Mouse (Mus musculus) E14TG2a.4 (cell line): ENCODE data around the gene Zbtb32.

Experiments
- H3K27me3 ChIP-seq: 2 replicates; pipeline ENCODE4 v1.6.1; 2014; ENCODE audit warnings: low read length, control low read depth; ENCODE audit not compliant: insufficient read depth
- H3K36me3 ChIP-seq: 2 replicates; pipeline ENCODE4 v1.6.1; 2014; ENCODE audit warnings: low read length, control low read depth; ENCODE audit not compliant: insufficient read depth
- H3K4me1 ChIP-seq: replicated peaks from 2 replicates; pipeline ENCODE4 v1.6.1; 2014; ENCODE audit warnings: low read depth, low read length, control low read depth
- H3K4me3 ChIP-seq: replicated peaks from 2 replicates; pipeline ENCODE4 v1.5.1; 2014; ENCODE audit warnings: mild to moderate bottlenecking, low read length
- H3K9me3 ChIP-seq: 2 replicates; pipeline ENCODE4 v1.6.1; 2014; ENCODE audit warnings: low read length, control low read depth
- CTCF ChIP-seq: conservative IDR thresholded peaks from 2 replicates; pipeline ENCODE4 v1.5.1; 2014; ENCODE audit warnings: low read length
- NANOG ChIP-seq: IDR thresholded peaks from 2 replicates; pipeline ENCODE4 v1.6.1; 2014; ENCODE audit warnings: borderline replicate concordance, low read length, mixed read lengths
- POU5F1 ChIP-seq: IDR thresholded peaks from 2 replicates; pipeline ENCODE4 v1.6.1; 2014; ENCODE audit warnings: low read length, borderline replicate concordance

The Zbtb32 gene

DNA sequence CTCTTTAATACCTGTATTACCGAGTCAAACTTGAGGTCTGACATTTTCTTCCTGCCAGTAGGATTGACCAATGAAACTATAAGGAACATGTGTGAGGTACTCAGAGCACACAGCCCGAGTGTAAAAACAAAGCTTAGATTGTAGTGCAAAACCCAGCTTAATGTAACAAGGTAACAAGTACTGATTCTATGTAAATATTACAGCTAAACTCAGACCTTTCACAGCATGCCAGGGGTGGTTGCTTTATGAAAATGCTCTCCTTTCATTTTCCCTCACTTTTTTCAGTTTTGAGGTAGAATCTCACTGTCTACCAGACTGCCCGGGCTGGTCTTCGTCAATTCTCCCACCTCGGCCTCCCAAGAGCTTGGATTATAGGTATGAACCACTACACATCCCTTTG lies 2.6 kb downstream of the Zbtb32 start:
- Histone ChIP-seq H3K27me3 (peaks cover 6% of the 10 kb centered on the region), H3K4me3 (no peak overlapping the region), H3K9me3 (no peaks in the 10 kb centered on the region), H3K4me1 (peaks cover 80% of the 10 kb centered on the region), H3K36me3 (0 out of 2 replicates have a peak, but pooled peaks cover 3% of the 10 kb centered on the region)
- TF ChIP-seq POU5F1 (no peak), NANOG (no peak), CTCF (no peak)

DNA sequence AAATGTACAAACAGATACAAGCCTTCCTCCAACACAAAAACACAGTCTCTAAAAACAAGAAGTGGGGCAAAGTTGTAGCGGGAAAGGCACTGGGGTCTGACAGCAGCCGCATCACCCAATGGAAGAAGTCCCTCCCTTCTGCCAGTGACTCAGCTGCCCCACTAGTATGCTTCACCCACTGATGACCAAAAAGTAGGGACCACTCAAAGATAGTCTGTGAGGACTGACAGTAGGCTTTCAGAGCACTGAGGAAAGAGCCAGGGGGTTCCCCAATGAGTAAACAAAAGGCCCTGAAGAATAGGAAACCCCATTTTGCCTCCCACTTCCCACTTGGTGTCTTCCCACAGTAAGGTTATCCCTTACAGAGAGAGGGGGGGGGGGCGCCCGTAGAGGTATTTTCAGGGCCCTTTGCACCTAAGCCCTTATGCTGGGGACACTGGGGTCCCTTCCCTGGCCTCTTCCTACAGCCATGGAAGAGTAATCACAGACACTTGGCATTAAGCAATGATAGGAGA lies 4.1 kb downstream of the Zbtb32 start:
- H3K4me3 ChIP-seq, result 0 out of 2 replicates have a peak overlapping the region, but pooled peaks have one; percentile 20
- peaks cover 12% of the 10 kb centered on the region; the same call in 1 of the 2 replicates for H3K36me3 ChIP-seq
- H3K27me3 ChIP-seq, result peaks cover 6% of the 10 kb centered on the region
- TF ChIP-seq CTCF (no peak), POU5F1 (no peak)
- H3K9me3 ChIP-seq, result no peaks in the 10 kb centered on the region
- H3K4me1 ChIP-seq, result peaks cover 82% of the 10 kb centered on the region

GRCm38 (mm10) chr7:30593579-30594509 lies 4.9 kb downstream of the Zbtb32 start:
- no peak for TF ChIP-seq NANOG

GRCm38 (mm10) chr7:30592772-30593423 lies 5.8 kb downstream of the Zbtb32 start:
- TF ChIP-seq CTCF, result no peak
- no peak for TF ChIP-seq NANOG
- no peak for TF ChIP-seq POU5F1
- peaks cover 12% of the 10 kb centered on the region; the same call in 1 of the 2 replicates for H3K36me3 ChIP-seq
- H3K27me3 ChIP-seq, result no peaks in the 10 kb centered on the region
- peaks cover 66% of the 10 kb centered on the region for H3K4me1 ChIP-seq
- H3K4me3 ChIP-seq, result peak overlapping the region; percentile 37; the same call in 1 of the 2 replicates
- H3K9me3 ChIP-seq, result no peaks in the 10 kb centered on the region

More at GRCm38 (mm10) chr7:30593579-30594509, 4.9 kb downstream of the Zbtb32 start:
- H3K27me3 ChIP-seq, result peaks cover 6% of the 10 kb centered on the region
- H3K36me3 ChIP-seq, result peaks cover 12% of the 10 kb centered on the region; the same call in 1 of the 2 replicates
- peaks cover 75% of the 10 kb centered on the region for H3K4me1 ChIP-seq
- H3K4me3 ChIP-seq, result 0 out of 2 replicates have a peak overlapping the region, but pooled peaks have one; percentile 37
- H3K9me3 ChIP-seq, result no peaks in the 10 kb centered on the region

GRCm38 (mm10) chr7:30591605-30591951 lies 7.1 kb downstream of the Zbtb32 start:
- H3K4me1 ChIP-seq, result peaks cover 77% of the 10 kb centered on the region
- H3K27me3 ChIP-seq, result no peaks in the 10 kb centered on the region
- no peaks in the 10 kb centered on the region for H3K9me3 ChIP-seq
- H3K36me3 ChIP-seq, result peaks cover 18% of the 10 kb centered on the region
- TF ChIP-seq POU5F1 (no peak), CTCF (no peak)
- H3K4me3 ChIP-seq, result peak overlapping the region; percentile 97; the same call in 1 of the 2 replicates

- no peaks in the 10 kb centered on the region for H3K27me3 ChIP-seq
- no peak for TF ChIP-seq NANOG
- TF ChIP-seq CTCF, result no peak
- TF ChIP-seq POU5F1, result no peak
- H3K36me3 ChIP-seq, result peaks cover 23% of the 10 kb centered on the region
- no peaks in the 10 kb centered on the region for H3K9me3 ChIP-seq
- H3K4me1 ChIP-seq, result peaks cover 82% of the 10 kb centered on the region
- H3K4me3 ChIP-seq, result peak overlapping the region; percentile 97
Measured at GRCm38 (mm10) chr7:30590927-30591604, 7.6 kb downstream of the Zbtb32 start.

DNA sequence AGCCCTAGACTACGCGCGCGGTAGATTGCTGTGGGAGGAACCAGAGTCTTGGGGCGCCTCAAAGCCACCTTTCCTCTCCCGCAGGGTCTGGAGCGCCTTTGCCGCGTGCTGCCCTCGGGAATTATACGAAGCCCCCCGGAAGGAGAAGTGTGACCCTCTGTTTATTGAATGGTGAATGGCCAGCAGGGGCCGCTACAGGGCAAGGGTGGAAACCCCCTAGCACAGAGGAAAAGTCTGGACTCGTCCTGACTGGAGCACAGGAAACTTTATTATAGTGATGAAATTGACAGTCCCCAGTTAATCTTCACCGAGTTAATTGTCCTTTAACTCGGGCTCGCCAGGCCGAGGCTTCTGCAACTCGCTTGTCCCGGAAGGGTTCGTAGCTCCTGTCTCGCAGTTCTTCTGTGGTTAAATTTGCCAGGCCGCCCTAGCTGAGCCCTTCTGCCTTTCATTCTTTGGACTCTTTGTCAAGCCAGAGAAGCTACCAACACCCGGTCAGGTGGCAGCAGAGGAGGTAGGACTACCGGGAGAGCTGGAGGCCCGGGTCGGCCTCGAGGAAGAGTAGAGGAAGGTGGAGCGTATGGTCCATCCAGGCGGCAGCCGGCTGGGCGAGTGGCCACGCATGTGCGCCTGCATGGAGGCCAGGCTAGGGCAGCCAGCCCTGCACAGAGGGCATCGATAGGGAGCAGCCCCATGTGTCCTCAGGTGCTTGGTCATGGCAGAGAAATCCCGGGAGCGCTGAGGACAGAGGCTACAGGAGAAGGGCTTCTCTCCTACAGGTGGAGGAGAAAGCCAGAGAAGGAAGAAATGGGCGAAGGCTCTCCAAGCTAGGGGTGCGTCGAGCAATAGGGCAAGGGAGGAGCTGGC lies 9.0 kb downstream of the Zbtb32 start:
- Histone ChIP-seq H3K4me1 (peaks cover 84% of the 10 kb centered on the region), H3K4me3 (peak overlapping the region; percentile 97), H3K36me3 (peaks cover 37% of the 10 kb centered on the region), H3K9me3 (no peaks in the 10 kb centered on the region), H3K27me3 (no peaks in the 10 kb centered on the region)
- TF ChIP-seq CTCF (peak; percentile 80), POU5F1 (no peak)
